Mouse (Mus musculus): ENCODE measurements around the gene Acsbg1. TPM values are rescaled to one million over a fixed set of nuclear protein-coding genes. Genes with fewer than 3 reads are reported as not detected.

Acsbg1 gene
- polyA plus RNA-seq, 1 experiment = 1.5 TPM

DNA sequence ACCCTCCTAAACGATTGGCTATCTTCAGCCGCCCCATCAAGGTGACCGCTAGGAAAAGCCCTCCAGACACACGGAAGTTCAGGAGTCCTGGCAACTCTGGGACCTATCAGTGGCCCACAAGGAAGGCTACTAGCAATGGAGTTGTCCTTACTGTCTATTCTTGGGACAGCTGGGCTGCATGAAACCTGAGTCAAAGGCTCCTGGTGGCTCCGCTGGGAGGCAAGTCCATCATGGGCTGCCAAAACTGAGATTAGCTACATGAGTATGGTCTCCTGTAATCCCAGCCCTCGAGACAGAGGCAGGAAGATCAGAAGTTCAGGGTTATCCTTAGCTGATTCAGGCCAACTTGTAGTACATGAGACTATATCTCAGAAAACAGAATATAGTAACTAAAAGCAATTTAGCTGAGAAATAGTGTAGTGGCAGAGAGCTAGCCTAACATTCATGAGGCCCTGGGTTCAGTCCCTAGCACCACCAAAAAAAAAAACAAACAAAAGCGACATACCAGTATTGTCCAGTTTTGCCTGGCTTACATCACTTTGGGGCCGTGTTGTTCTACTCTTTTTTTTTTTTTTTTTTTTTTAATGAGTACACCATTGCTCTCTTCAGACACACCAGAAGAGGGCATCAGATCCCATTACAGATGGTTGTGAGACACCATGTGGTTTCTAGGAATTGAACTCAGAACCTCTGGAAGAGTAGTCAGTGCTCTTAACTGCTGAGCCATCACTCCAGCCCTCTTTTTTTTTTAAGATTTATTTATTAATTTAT lies 100.7 kb downstream of the Acsbg1 start:
- WGBS = 84% methylated on average over 8 of the region's 8 CpGs
- DNase-seq (ENCODE audit: low read depth, low spot score) = no peak

DNA sequence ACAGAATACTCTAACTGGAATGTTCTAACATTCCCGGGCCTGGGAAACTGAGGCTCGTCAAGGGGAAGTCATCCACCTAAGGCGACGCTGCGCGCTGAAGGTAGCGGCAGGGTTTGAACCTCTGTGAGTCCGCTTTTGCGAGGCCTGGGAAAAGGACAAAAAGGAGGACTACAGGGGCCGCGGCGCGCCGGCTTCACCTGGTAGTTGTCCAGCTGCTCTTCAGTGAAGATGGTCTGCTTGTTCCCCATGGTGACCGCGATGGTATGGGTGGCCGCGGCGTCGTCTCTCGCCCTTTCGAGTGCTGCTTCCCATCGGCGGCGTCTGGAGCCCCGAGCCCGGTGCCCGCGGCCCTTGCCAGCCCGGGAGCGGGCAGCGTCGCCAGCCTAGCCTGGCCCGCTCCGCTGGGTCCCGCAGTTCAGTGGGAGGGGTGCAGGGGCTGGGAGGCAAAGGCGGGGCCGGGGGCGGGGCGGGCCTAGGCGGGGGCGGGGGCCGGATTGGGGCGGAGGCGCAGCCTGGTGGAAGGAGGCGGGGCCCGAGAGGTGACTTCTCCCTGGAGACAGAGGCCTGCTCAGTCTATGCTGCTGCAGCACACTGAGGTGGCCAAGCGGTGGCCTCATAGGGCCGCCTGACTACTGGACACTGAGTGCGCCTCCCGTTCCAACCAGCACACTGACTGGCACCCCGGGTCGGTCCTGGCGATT lies 101.7 kb downstream of the Acsbg1 start, which contains the start of gene Cib2:
TSS of gene Cib2 (minus strand) at position 448 of the 701 bp plus-strand sequence.
- WGBS = 2% methylated on average over 51 of the region's 54 CpGs

DNA sequence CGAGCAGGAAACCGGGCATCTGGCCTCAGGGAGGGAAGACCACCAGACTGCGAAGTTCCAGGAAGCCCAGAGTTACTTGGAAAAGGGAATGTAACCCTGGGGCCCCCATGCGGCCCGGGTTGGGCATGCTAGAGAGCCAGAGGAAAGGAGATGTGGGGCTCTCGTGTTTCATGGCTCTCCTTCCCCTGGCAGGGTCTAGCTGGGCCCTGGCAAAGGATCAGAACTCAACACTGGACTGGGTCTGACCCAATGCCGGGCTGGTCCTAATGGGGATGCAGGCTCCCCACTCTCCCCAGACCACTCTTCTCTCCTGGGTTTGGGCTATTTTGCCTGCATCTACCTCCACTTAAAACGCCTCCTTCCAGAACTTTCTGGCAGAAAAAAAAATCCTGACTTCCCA lies 102.9 kb downstream of the Acsbg1 start:
- no peak for DNase-seq (ENCODE audit: low read depth, low spot score)
- 92% methylated on average over 8 of the region's 8 CpGs for WGBS

More for the DNA sequence above, 101.7 kb downstream of the Acsbg1 start, which contains the start of gene Cib2:
- DNase-seq (ENCODE audit: low read depth, low spot score) = no peak

- 78% methylated on average over 2 of the region's 2 CpGs for WGBS
- DNase-seq (ENCODE audit: low read depth, low spot score) = no peak
Measured at GRCm38 (mm10) chr9:54555044-54555443, 106.6 kb downstream of the Acsbg1 start.

Other genes with a start within 250 kb of the Acsbg1 start
- gene Dmxl2, start 160.2 kb downstream of the Acsbg1 start, polyA plus RNA-seq (2012; rRNA removed) = 1.1 and 1.8 TPM in 2 replicates
- gene Sh2d7, start 122.9 kb downstream of the Acsbg1 start, polyA plus RNA-seq (2012; rRNA removed) = 3.8 and 6.6 TPM in 2 replicates
- gene Cib2, start 101.7 kb downstream of the Acsbg1 start, polyA plus RNA-seq (2012; rRNA removed) = 4.5 and 4.7 TPM in 2 replicates
- gene Idh3a, start 75.5 kb downstream of the Acsbg1 start, polyA plus RNA-seq (2012; rRNA removed) = 64.4 and 72.2 TPM in 2 replicates
- 2.5 and 2.6 TPM in 2 replicates for gene Dnaja4, start 37.0 kb upstream of the Acsbg1 start, polyA plus RNA-seq (2012; rRNA removed)
- gene Wdr61, start 72.6 kb upstream of the Acsbg1 start, polyA plus RNA-seq (2012; rRNA removed) = 29.6 and 32.9 TPM in 2 replicates
- gene Crabp1, start 102.9 kb upstream of the Acsbg1 start, polyA plus RNA-seq (2012; rRNA removed) = 9.4 and 14.7 TPM in 2 replicates
- 5.2 and 8.0 TPM in 2 replicates for gene Ireb2, start 201.9 kb upstream of the Acsbg1 start, polyA plus RNA-seq (2012; rRNA removed)

Data from large intestine, adult 2 months (tissue).